Mouse (Mus musculus): ENCODE results near the gene Mif4gd. TPM values are rescaled to one million over a fixed set of nuclear protein-coding genes. Genes with fewer than 3 reads are reported as not detected.
A peak's percentile ranks its signal among the peaks of the same experiment; 100 is the strongest.

The Mif4gd gene
- polyA plus RNA-seq, 1 experiment from 2014 or later: 33.3 TPM

DNA sequence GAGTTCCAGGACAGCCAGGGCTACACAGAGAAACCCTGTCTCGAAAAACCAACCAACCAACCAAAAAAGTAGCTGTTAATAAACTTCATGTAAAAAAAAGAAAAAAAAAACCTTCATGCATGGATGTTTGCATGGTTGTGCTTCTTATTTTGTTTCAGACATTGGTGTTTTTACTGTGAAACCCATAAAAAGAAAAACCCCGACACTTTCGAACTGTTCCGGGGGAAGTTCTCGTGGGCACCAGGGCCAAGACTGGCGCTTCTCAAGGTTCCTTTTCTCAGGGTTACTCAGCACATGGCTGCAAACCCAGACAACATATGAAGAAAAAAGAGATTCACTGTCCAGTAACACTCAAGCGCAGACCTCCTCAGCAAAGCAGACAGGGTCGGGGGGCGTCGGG, 20.1 kb upstream of the Mif4gd start:
- Histone ChIP-seq H3K9me3 (replicated peaks) (no peaks in the 10 kb centered on the region), H3K4me3 (replicated peaks) (no peak overlapping the region), H3K9ac (no peak overlapping the region), H3K36me3 (no peaks in the 10 kb centered on the region), H3K27me3 (no peaks in the 10 kb centered on the region), H3K4me1 (no peaks in the 10 kb centered on the region), H3K4me2 (replicated peaks) (no peak overlapping the region), H3K27ac (replicated peaks) (no peak overlapping the region)
- ATAC-seq (ENCODE audit: insufficient number of reproducible peaks, low FRiP score, low TSS enrichment, low read depth): no peak
- WGBS: 75% methylated on average over 10 of the region's 10 CpGs

DNA sequence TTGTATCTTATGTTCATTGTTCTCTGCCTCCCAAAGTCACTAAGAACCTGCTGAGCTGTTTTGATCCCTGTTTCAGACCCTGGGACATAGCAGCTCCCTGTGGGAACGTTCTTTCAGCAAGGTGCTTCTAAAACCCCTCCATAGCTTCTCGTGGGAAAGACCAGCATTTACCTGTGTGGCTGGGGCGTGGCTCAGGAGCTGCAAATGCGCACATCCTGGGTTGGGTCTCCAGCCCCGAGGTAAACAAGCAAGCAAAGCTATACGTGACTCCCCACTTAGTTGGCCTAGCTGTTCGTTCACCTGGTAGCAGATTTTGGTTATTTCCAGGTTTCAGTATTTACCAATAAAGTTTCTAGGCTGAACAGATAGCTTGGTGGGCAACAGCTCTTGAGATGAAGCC, 19.5 kb upstream of the Mif4gd start:
- ATAC-seq (ENCODE audit: insufficient number of reproducible peaks, low FRiP score, low TSS enrichment, low read depth): no peak
- Histone ChIP-seq H3K4me3 (replicated peaks) (no peak overlapping the region), H3K4me1 (peaks cover 4% of the 10 kb centered on the region; the same call in 1 of the 2 replicates), H3K27ac (replicated peaks) (no peak overlapping the region), H3K27me3 (no peaks in the 10 kb centered on the region), H3K36me3 (no peaks in the 10 kb centered on the region), H3K9ac (no peak overlapping the region), H3K9me3 (replicated peaks) (no peaks in the 10 kb centered on the region), H3K4me2 (replicated peaks) (no peak overlapping the region)
- WGBS: 68% methylated on average over 7 of the region's 7 CpGs

DNA sequence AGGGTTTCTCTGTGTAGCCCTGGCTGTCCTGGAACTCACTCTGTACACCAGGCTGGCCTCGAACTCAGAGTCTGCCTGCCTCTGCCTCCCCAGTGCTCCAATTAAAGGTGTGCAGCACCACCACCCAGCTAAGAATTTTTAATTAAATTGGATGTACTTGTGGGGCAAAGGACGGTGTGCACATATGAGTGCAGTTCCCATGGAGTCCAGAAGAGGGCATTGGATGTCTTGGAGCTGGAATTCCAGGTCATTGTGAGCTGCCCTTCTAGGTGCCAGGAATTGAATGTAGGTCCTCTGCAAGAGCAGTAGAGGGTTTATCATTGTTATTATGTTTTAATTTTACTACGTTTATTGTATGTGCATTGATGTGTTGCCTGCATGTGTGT, 18.7 kb upstream of the Mif4gd start:
- Histone ChIP-seq H3K9me3 (replicated peaks) (no peaks in the 10 kb centered on the region), H3K27ac (replicated peaks) (no peak overlapping the region), H3K27me3 (no peaks in the 10 kb centered on the region), H3K4me3 (replicated peaks) (no peak overlapping the region), H3K4me2 (replicated peaks) (no peak overlapping the region), H3K9ac (no peak overlapping the region), H3K4me1 (peaks cover 8% of the 10 kb centered on the region; the same call in 1 of the 2 replicates), H3K36me3 (no peaks in the 10 kb centered on the region)
- no peak for ATAC-seq (ENCODE audit: insufficient number of reproducible peaks, low FRiP score, low TSS enrichment, low read depth)
- 16% methylated on average over 3 of the region's 3 CpGs for WGBS

GRCm38 (mm10) chr11:115630532-115631504, 18.0 kb upstream of the Mif4gd start:
- Histone ChIP-seq H3K9me3 (replicated peaks) (no peaks in the 10 kb centered on the region), H3K36me3 (no peaks in the 10 kb centered on the region), H3K9ac (no peak overlapping the region), H3K27ac (replicated peaks) (no peak overlapping the region), H3K4me1 (peaks cover 8% of the 10 kb centered on the region; the same call in 1 of the 2 replicates), H3K4me2 (replicated peaks) (no peak overlapping the region), H3K4me3 (replicated peaks) (no peak overlapping the region), H3K27me3 (no peaks in the 10 kb centered on the region)
- no peak for ATAC-seq (ENCODE audit: insufficient number of reproducible peaks, low FRiP score, low TSS enrichment, low read depth)
- WGBS: 44% methylated on average over 16 of the region's 16 CpGs

- no peak for ATAC-seq (ENCODE audit: insufficient number of reproducible peaks, low FRiP score, low TSS enrichment, low read depth)
- Histone ChIP-seq H3K4me1 (peaks cover 8% of the 10 kb centered on the region; the same call in 1 of the 2 replicates), H3K27ac (replicated peaks) (no peak overlapping the region), H3K27me3 (no peaks in the 10 kb centered on the region), H3K9me3 (replicated peaks) (no peaks in the 10 kb centered on the region), H3K4me2 (replicated peaks) (no peak overlapping the region), H3K4me3 (replicated peaks) (no peak overlapping the region), H3K9ac (no peak overlapping the region), H3K36me3 (no peaks in the 10 kb centered on the region)
- WGBS: 85% methylated on average over 13 of the region's 13 CpGs
Observed at GRCm38 (mm10) chr11:115629734-115630531, 17.2 kb upstream of the Mif4gd start.

DNA sequence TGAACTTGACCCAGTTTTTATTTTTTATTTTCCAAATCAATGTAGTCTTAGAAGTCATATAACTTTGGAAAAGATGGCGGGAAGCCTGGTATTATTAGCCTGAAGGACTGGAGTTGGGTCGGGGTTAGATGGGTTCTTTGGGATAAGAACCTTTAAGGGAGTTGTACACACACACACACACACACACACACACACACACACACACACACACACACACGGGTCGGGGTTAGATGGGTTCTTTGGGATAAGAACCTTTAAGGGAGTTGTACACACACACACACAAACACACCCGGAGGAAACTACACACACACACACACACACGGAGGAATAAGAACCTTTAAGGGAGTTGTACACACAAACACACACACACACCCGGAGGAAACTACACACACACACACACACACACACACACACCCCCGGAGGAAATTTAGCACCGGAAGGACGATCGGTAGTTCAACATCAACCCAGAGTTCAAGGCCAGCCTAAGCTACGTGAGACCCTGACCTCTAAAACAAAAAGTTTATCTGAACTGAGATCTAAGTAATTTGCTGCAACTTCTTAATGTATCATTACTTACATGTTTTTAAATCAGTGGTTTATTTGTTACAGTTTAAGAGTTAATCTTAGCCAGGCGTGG, 15.8 kb upstream of the Mif4gd start:
- H3K4me1 ChIP-seq: peaks cover 8% of the 10 kb centered on the region; the same call in 1 of the 2 replicates
- peak overlapping the region; percentile 55; the same call in 1 of the 2 replicates for H3K27ac ChIP-seq (replicated peaks)
- ATAC-seq (ENCODE audit: insufficient number of reproducible peaks, low FRiP score, low TSS enrichment, low read depth): no peak; the same call in 1 of the 2 replicates

DNA sequence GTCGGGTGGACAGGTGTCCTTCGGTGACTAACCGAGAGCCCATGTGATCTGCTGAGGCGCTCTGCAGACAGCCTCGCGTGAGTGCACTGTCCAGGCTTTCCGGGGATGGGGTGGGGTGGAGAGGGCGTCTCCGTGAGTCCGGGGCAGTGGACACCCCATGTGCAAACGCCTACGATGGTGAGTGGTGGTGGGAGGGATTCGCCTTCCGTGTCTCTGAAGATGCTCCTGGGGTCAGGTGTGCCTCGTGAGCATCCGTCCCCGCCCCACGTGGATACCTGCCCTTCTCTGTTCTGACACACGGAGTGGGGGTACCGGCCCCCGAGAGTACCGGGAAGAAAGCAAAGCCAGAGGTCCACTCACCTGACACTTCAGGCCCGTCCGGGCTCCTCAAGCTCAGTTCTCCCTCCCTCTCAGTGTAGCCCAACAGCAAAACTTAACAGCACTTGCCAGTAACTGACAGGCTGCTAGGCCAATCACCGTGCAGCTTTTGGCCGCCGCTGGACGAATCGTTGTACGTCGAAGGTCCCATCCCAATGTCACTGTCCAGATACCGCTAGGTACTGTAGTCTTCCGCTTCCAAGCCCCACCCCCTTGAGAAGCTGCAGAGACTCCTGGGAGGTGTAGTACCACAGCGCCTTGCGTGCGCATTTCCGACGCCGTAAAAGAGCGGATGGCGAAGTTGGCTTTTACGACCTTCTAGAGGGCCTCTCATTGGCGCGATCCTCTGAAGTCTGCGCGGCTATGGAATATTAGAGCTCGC, 15.1 kb upstream of the Mif4gd start, which contains the start of gene Slc25a19:
Slc25a19 (minus strand) TSS at position 591 of the 760 bp plus-strand sequence.
- H3K27me3 ChIP-seq: no peaks in the 10 kb centered on the region
- peak within 1 kb of the TSS; percentile 91 for H3K4me2 ChIP-seq (replicated peaks)
- ATAC-seq (ENCODE audit: insufficient number of reproducible peaks, low FRiP score, low TSS enrichment, low read depth): peak; percentile 100
- H3K27ac ChIP-seq (replicated peaks): peak within 1 kb of the TSS; percentile 55; the same call in 1 of the 2 replicates
- WGBS: under 1% methylated on average over 47 of the region's 47 CpGs
- H3K9me3 ChIP-seq (replicated peaks): no peaks in the 10 kb centered on the region
- peaks cover 8% of the 10 kb centered on the region; the same call in 1 of the 2 replicates for H3K4me1 ChIP-seq
- peak within 1 kb of the TSS; percentile 70 for H3K9ac ChIP-seq
- H3K36me3 ChIP-seq: peaks cover 6% of the 10 kb centered on the region
- H3K4me3 ChIP-seq (replicated peaks): peak within 1 kb of the TSS; percentile 76

More for the DNA sequence above, 15.8 kb upstream of the Mif4gd start:
- WGBS: 52% methylated on average over 13 of the region's 13 CpGs
- Histone ChIP-seq H3K9me3 (replicated peaks) (no peaks in the 10 kb centered on the region), H3K9ac (no peak overlapping the region), H3K4me3 (replicated peaks) (peak overlapping the region; percentile 76), H3K36me3 (0 out of 2 replicates have a peak, but pooled peaks cover under 1% of the 10 kb centered on the region), H3K27me3 (no peaks in the 10 kb centered on the region), H3K4me2 (replicated peaks) (peak overlapping the region; percentile 91)

GRCm38 (mm10) chr11:115626824-115627616, 14.3 kb upstream of the Mif4gd start:
- no peak overlapping the region for H3K9ac ChIP-seq
- 47% methylated on average over 11 of the region's 11 CpGs for WGBS
- H3K4me1 ChIP-seq: peaks cover 8% of the 10 kb centered on the region; the same call in 1 of the 2 replicates
- H3K4me2 ChIP-seq (replicated peaks): peak overlapping the region; percentile 91
- H3K4me3 ChIP-seq (replicated peaks): peak overlapping the region; percentile 76
- H3K27me3 ChIP-seq: no peaks in the 10 kb centered on the region
- no peak for ATAC-seq (ENCODE audit: insufficient number of reproducible peaks, low FRiP score, low TSS enrichment, low read depth)
- no peak overlapping the region for H3K27ac ChIP-seq (replicated peaks)
- no peaks in the 10 kb centered on the region for H3K9me3 ChIP-seq (replicated peaks)
- H3K36me3 ChIP-seq: peaks cover 15% of the 10 kb centered on the region

- no peak overlapping the region for H3K4me2 ChIP-seq (replicated peaks)
- no peak for ATAC-seq (ENCODE audit: insufficient number of reproducible peaks, low FRiP score, low TSS enrichment, low read depth)
- H3K9ac ChIP-seq: no peak overlapping the region
- H3K4me3 ChIP-seq (replicated peaks): no peak overlapping the region
- 79% methylated on average over 9 of the region's 9 CpGs for WGBS
- no peaks in the 10 kb centered on the region for H3K9me3 ChIP-seq (replicated peaks)
- H3K27me3 ChIP-seq: no peaks in the 10 kb centered on the region
- H3K4me1 ChIP-seq: peaks cover 8% of the 10 kb centered on the region; the same call in 1 of the 2 replicates
- H3K36me3 ChIP-seq: peaks cover 21% of the 10 kb centered on the region
- H3K27ac ChIP-seq (replicated peaks): no peak overlapping the region
Observed at GRCm38 (mm10) chr11:115625877-115626276, 13.1 kb upstream of the Mif4gd start.
